Mouse (Mus musculus) heart, adult 8-10 months (tissue): ENCODE results near the gene Adamts12. TPM values are rescaled to one million over a fixed set of nuclear protein-coding genes. Genes with fewer than 3 reads are reported as not detected.

ENCODE experiments used
- DNase-seq: peaks from one replicate; pipeline ENCODE4 v3.0.0; 2022; ENCODE audit warnings: low spot score
- total RNA-seq, 4 experiments: library from RNA; stranded (reverse); gene quantifications; 2 replicates each; pipeline ENCODE4 v1.2.4; 2022

The Adamts12 gene
- total RNA-seq, 4 experiments from 2014 or later, result 1.1 to 1.4 (median 1.2) TPM

DNA sequence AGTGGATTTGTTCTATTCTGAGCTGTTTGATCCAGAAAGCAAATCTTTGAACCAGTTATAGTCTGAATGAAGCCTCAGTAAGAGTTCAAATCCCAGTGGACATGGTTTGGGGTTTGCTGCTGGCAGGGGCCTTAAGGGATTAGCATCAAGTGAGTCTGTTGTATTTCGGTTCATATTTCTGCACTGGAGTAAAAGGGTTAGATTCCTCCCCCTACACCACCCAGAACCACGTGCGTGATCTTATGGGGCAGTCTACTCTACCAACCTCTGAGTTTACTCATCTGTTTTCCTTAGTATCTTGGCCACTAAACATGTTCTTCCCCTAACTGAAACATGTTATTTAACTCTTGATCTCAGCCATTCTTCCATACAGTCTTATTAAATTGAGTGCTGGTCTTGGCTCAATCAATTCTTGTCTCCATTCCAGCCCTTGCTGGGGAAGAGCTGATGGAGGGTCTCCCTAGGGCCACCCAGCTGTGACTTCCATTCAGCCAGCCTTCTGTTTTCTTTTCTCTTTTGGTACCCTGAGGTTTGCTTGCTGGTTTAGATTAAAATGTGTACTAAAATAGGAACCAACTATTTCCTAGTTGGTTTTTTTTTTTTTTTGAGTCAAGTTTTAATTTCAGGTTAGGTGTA, 11.3 kb downstream of the Adamts12 start:
- no peak for DNase-seq

DNA sequence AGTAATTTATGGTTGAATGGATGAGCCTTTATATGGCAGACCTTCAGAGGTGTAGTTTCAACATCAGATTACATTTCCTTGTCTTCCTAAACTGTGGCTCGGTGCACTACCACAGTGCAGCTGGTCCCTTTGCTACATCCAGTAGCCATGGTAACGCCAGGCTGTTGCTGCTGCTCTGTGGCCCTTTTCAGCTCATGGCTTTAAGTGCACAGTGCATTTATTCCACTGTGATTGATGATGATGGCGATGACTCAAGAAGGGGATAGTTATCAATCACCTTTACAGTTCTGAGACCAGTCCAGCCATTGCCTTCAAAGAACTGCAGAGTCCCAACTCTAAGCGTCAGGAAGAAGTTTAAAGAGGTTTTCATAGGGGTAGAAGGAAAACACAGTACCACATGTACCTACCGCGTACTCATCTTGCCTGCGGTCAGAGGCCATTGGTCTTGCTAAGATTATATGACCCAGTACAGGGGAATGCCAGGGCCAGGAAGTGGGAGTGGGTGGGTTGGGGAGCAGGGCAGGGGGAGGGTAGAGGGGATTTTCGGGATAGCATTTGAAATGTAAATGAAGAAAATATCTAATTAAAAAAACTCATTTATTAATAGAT, 18.5 kb downstream of the Adamts12 start:
- no peak for DNase-seq

DNA sequence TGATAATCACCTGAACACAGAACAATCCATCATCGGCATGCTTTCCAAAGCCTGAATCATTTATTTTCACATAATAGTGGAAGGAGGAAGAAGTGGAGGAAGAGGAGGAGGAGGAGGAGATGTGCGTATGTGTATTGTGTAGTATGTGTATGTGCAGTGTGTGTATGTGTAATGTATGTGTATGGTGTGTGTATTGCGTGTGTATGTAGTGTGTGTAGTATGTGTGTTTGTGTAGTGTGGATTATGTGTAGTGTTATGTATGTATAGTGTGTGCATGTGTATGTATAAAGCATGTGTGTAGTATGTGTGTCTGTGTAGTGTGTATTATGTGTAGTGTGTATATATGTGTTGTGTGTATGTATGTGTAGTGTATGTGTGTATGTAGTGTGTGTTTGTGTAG, 19.1 kb downstream of the Adamts12 start:
- DNase-seq, result no peak

DNA sequence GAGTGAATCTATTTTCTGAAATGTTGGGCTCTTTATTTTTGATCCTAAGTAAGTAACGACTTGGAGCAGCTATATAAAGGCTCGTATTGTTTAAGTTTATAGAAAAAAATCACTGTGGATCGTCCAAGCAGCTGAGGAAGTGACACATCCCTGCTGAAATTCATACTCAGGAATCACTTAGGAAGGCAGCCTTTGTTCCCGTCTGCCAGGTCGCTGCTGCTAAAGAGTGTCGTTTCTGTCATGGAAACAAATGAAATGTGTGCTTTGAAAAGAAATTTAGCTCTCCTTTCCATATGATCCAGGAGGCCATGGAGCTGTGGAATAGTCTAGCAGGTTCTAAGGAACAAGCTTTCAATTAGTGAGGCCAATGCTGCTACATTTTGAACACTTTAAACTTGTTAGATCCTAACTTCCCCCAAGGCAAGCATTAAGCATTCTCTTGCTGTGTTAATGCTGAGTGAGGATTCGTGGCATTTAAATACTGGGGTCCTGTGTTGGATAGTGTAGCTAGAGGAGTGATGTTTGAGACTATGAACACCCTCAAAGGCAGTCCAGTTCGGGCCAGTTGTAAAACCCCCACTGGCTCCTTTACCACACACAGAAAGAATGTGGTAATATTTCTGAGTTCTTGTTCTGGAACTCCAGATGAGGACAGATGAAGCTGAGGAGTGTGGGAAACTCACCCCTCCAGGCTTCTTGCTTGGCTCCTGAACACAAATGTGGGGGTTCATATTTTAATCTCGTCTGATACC, 19.8 kb downstream of the Adamts12 start:
- DNase-seq, result no peak

DNA sequence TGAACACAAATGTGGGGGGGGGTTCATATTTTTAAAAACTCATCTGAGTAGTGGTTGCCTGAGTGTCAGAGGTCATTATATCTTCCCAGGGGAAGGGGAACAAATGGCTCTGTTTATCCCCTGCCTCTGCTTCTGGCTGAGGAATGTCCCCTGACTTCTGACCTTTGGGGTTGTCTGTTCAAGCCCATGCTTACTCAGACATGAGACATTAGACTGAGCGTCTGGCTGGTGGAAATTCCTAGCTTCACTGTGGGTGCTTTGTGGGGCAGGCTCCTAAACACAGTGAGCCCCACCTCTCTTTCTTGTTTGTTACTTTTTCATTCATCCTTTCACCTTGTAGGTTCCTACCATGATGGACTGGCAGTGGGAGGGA, 20.4 kb downstream of the Adamts12 start:
- no peak for DNase-seq

DNA sequence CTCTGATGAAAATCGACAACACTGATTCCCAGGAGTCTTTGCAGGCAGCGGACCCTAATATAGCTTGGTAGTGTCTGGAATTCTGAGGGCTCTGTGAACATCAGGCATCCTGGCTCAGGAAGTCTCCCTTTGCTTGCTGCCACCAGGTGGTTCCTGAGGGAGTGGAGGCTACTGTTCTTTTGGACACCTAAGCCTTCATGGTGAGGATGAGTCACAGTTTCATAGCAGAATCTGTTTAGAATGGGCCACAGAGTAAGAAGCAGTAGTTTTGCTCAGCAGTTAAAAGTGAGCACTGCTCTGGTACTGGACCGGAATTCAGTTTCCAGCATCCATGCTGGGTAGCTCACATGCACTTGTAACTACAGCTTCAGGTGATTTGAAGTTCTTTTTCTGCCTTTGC, 24.9 kb downstream of the Adamts12 start:
- DNase-seq, result no peak

DNA sequence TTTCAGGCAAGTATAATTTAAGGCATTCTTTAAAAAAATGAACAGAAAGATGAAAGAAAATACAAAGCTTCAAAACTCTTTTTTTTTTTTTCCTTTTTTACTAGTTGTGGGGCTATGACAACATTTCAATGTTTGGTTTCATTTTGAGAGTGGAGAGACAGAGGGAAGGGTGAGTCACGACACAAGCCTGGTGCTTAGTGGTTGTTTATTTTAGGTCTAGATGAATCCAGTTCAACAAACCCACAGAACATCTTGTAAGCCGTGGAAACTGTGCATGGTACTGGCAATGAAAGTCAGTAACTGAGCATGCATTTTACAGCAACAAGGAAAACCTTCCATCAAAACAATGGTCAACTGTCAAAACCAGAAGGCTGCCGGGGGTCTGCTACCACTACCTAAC, 31.0 kb downstream of the Adamts12 start:
- DNase-seq, result no peak

DNA sequence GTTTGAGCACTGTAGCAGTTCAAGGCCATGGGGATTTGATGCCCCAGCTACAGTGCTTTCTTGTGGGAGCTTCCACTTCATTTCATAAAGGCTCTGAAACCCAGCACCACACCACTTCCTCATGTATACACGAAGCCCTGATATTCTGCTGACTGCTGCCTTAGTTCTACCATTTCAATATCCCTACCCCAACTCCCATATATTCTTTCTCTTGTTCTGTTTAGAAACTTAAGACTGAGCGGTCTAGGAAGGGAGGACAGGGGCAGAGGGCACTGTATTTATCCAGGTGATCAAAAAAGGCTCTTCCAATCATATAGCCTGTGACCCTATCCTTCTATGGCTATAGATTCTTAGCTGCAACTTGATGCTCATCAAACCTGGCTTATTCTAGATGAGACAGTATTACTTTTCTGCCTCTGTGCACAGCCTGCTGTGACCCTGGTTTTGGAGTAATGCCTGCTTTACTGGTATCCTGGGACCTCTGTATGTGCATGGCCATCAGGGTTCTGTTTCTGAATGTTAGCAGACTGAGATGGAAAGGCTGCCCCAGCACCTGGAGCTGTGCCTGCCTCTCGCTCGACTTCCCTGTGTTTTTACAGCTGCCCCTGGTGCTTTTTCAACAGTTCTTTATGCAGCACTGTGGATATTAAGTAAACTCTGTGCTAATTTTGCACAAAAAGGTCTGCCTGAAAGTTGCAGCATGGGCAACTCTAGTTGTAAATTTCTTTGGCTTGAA, 33.5 kb downstream of the Adamts12 start:
- DNase-seq, result no peak

DNA sequence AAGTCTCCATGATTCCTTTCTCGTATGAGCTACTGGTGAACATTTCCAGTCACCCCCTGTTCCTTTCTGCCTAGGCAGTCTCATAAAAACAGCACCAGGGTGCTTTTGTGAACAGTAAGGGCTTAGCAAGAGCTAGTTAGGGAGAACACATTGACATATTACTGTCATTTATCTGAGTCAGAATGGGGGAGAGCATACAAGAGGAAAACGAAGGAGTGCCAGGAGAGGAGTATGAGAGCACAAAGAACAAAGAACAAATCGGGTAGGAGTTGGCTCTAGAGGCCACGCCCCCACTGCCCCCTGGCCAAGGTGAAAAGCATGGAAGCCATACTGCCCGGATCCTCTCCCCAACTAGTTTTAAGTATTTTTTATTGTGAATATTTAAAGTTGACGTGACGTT, 34.4 kb downstream of the Adamts12 start:
- DNase-seq, result no peak

DNA sequence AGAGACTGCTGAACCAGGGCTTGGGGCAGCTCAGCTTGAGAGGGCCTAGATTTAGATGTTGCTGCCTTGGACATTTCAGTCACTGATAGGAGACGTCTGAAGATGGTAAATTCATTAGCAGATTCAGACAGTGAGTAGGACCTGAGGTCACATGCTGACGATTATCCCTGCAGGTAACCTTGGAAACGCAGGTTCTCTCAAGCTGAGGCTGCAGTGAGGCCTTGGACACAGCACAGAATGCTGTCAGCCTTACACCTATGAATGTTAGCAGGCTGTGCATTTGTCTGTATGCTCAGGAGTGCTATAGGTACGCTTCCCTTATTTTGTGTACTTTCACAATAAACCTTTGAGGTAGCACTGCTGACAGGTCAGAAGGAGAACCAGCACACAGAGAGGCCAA, 36.3 kb downstream of the Adamts12 start:
- DNase-seq, result no peak

DNA sequence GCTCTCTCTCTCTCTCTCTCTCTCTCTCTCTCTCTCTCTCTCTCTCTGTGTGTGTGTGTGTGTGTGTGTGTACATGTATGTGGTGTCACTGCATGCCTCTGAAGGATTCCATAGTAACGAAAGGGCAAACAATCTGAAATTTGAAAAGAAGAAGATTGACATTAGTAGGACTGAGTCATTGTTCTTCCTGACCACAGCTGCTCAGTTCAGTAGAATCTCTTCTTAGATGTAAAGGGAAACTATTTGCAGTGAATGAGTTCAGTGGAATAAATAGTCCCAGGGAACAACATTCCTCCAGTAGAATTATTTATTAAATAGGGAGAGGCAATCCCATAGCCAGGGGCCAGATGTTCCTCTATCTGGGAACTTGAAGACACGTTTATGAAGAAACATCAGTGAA, 40.5 kb downstream of the Adamts12 start:
- no peak for DNase-seq

DNA sequence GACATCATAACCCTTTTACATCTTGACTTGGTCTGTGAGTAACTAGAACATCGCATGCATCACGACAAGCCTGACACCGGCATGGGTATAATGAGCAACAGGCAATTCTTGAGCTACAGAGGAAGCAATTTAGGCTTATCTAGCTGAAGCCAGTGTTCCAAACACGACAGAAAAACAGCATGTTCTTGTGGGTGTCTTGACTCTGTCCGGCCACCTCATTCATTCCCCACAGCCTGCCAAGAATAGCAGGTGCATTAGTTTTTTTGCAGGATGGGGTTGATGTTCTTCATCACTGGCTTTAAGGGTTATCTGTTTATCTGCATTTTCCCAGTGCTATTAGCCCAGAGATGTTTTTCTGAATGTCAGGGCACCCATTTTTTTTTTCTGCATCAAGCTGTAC, 42.8 kb downstream of the Adamts12 start:
- peak; percentile 56 for DNase-seq

DNA sequence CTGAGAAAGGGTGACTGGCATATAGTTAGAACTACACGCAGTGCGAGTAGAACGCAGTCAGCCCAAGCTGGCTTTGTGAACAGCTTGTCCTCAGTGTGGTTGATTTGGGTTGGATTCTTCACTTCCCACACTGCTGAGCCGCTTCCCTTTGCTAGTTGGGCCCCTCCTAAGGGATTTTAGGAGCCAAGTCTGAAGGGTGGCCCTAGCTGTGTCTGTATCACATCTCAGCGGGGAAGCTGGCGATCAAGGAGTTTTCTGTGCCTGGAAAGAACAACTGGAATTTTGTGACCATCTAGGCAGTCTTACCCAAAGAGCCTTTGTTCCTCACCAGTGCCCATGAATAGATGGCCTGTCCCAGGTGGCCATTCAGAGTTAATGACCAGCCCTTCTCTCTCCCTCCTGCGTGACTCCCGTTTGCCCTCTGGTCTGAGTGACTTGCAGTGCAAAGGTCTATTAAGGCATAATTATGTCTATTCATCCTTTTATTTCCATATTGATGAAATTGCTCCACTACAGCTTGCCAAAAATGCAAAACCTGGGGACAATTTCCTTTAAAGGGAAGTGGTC, 50.1 kb downstream of the Adamts12 start:
- DNase-seq, result no peak

DNA sequence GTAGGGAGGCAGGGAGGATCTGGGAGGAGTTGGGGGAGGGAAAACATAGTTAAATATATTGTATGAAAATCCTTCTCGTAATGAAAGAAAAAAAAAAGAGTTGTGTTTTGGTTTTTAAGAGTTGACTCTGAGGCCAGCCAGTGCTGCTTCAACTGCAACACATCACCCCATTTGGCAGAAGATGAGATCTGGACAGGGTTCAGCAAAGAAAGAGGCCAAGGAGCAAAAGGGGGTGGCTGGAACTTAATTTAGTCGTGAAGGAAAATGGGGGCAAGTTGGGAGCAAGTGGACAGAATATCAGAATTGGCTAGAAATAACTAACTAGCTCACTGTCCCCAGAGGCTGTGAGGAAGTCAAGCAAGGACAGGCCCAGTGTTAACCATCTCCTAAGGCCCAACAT, 51.7 kb downstream of the Adamts12 start:
- peak; percentile 88 for DNase-seq

DNA sequence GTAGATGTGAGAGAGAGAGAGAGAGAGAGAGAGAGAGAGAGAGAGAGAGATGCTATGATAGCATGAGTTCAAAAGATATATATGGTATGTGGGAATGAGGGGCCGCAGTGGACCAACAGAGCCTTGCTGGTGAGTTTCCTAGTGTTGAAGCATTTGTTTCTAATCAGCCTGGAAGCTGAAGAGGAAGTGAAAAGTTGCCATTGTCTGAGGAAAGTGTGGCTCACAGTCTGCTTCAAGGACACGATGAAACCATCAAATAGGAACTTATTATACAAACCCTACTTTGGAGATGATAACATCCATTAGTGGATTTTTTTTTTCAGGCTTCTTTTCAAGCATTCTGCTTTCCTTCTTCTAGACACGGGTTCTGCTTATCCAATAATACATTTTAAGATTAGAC, 52.3 kb downstream of the Adamts12 start:
- peak; percentile 26 for DNase-seq

DNA sequence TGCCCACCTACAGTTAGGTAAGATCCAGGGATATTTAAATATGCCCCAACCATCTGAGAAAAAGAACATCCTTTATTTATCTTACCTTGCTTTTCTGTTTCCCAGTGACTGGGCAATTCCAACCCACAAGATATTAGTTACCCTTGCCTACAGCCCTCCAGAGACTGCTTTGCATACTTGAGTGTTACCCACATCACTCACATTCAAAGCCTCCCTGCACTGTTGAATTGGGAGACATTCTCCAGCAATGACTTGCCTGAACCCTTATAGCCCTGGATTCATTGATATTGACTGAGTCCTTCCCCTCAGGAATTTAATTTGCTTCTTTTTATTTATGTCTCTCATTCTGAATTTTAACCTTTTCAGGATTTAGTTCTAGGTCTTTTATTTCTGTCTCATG, 53.8 kb downstream of the Adamts12 start:
- no peak for DNase-seq

DNA sequence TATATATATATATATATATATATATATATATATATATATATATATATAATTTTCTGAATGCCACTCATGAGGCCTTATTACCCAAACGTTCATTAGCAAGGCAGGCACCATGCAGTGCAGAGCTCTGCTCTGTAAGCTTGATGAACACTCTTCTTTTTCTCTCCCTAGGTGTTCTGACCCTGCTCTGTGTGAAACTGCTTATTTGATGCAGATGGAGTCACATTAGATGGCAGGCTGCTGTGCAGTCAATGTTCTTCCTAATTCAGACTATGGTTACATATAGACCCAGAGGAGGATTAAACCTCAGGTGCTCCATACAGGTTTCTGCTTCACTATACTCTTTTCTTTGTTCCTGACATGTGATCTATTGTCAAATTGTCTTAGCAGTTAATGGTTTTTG, 57.1 kb downstream of the Adamts12 start:
- no peak for DNase-seq

DNA sequence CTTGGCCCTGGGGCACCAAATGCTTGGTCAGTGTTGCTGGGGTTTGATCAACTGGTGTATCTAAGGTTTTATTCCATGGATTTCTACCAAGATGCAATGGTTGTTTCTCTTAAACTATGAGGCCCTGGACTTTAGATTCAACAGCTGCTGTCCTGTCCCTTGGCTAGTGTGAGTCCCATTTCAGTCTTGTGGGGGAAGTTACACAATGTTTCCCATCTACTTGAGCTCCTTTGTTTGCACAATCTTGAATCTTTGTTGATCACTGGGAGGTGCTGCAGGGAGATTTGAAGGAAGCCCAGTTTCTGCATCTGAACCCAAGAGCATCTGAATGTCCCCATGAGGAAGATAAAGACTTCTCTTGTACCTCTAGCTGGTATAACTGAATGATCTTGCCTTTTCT, 60.8 kb downstream of the Adamts12 start:
- no peak for DNase-seq

DNA sequence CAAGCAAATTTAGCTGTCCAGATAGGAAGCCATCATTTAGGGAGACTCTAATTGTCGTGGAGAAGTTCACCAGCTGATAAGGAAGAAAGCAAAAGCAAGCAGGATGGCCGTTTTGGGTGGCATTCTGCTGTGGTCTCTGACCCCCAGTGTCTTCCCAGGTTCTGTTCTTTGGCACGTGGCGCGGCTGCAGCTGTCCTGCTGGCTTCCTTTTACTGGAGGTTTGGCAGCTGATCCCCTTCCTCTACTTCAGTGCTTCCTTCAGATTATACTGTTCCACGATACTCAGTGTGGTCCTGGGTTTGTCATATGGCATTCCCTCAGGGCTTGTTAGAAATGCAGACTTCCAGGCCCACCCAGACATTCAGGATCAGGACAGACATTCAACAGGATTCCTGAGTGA, 63.9 kb downstream of the Adamts12 start:
- DNase-seq, result no peak

DNA sequence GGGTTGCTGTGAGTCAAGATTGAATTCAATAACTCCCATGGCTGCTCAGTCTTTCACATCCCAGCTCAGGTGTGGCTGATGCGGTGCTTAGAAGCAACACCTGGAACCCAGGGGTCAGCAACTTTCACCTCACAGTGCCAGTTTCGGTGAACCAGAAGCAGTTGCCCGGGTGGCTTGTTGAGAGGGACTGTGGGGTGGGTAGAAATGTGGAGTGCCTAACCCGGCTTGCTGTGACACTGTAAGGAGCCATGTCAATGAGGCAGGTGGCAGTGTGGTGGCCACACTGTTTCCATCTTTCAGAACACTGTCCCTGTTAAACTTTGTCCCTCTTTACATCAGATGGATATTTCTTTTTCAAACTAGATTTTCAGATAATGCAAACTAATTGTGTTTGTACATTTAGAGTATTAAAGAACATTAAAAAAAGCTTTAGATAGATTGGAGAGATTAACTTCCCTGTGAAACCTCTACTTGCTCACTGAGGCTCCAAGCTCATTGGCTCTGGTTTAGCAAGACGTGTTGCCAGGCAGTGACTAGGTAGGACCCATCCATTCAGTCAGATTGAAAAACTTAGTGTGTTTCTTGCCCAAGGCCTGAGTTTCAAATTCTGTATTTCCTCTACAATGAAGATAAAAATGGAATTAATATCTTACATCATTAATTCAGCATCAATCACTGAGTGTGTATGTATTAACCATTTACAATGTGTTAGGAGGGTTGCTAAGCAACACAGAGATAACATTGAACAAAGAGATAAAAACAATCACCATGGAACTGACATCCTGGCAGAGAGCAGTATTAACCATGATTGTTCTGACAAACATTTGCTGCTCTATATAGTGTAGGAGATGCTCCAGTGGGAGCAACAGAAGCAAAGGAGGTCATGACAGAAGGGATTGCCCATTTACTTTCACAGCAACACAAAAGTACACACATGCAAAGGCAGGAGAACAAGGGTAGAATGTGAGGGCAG, 68.3 kb downstream of the Adamts12 start:
- no peak for DNase-seq

DNA sequence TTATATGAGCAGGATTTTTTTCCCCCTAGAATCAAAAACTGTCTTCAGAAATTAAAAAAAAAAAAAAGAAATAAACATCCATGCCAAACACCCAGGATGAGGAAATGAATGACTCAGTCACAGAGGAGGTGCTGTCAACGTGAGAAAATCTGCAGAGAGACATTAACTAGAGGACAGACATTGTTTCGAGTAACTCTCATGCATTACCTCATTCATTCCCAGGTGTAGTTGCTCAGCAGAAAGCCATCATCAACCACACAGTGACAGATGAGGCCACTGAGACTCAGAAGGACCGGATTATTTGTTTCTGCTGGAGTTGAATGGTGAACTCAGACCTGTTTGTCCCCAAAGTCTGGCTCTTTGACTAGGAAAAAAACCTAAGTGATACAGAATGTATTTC, 81.0 kb downstream of the Adamts12 start:
- DNase-seq, result no peak
